Mouse (Mus musculus): ENCODE measurements at regions not wholly inside any gene's neighbourhood (a gene's known extent, or its start where the extent isn't known, plus 50 kb on each side); places are given as distances from the start of the nearest gene placed in this dataset.

DNA sequence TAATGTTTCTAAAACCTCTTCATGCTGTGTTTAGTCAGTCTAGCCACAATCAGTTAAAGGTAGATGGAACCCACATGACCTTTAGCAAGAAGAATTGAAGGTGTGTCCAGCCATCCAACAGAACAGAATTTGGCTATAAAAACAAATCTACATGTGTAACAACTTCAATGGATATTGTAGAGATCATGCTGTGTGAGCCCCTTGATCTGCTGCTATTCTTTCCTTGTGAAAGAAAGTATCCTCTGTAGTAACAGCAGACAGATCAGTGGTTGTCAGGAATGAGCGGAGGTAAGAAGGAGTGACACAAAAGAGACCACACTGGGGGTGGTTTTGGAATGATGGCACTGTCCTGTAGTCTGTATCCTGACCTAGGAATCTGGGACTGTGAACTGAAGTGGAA is 156.3 kb downstream of the Gm12728 start:
- ATAC-seq (ENCODE audit: borderline replicate concordance, extremely low read depth, low FRiP score, low TSS enrichment) = no peak
- Histone ChIP-seq H3K4me2 (no peak overlapping the region), H3K4me1 (peaks cover 12% of the 10 kb centered on the region; the same call in 1 of the 2 replicates), H3K27me3 (no peaks in the 10 kb centered on the region), H3K4me3 (no peak overlapping the region), H3K36me3 (no peaks in the 10 kb centered on the region), H3K27ac (no peak overlapping the region), H3K9ac (no peak overlapping the region), H3K9me3 (no peaks in the 10 kb centered on the region)
- WGBS = 94% methylated on average over 1 of the region's 1 CpGs

DNA sequence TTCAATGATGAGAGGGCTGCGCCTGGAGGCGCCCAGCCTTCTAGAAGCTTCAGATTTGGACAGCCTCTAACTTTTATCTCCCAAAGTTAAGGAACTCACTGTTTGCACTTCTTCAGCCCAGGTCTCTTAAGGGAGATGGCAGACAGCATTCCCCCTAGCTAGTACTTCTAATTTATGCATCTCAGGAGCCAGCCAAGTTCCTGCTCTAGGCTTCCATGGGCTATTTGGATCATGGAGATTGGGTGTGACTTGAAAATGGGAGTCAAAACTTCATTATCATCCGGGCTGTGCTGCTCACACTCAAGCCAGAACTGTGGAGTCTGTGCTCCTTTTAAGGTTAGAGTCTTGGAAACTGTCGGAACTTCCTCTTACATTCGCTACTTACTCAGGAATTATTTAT is 158.7 kb downstream of the Gm12728 start:
- H3K27me3 ChIP-seq = no peaks in the 10 kb centered on the region
- no peaks in the 10 kb centered on the region for H3K9me3 ChIP-seq
- H3K4me1 ChIP-seq = peaks cover 12% of the 10 kb centered on the region; the same call in 1 of the 2 replicates
- H3K27ac ChIP-seq = no peak overlapping the region
- no peak overlapping the region for H3K4me3 ChIP-seq
- H3K36me3 ChIP-seq = no peaks in the 10 kb centered on the region
- WGBS = 68% methylated on average over 5 of the region's 5 CpGs
- ATAC-seq (ENCODE audit: borderline replicate concordance, extremely low read depth, low FRiP score, low TSS enrichment) = no peak
- H3K4me2 ChIP-seq = no peak overlapping the region
- H3K9ac ChIP-seq = no peak overlapping the region

DNA sequence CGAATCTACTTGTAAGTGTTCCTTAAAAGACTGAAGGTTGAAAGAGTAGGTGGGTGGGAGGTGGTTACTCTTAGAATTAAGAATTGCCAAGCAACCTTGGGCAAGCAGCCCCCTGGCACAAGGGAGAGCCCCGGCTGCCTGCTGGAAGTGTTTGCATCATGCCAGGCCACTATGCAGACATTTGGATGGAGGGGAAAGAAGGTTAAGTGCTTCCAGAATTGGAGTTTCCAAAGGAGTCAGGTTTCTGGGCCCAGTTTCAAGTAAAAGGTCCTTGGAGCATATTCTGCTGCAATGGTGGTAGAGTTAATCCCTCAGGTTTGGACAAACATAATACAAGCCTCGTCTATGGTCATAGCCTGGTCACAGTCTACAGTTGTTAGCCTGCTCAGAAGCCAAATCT is 162.7 kb downstream of the Gm12728 start:
- no peak overlapping the region for H3K27ac ChIP-seq
- ATAC-seq (ENCODE audit: borderline replicate concordance, extremely low read depth, low FRiP score, low TSS enrichment) = no peak
- no peak overlapping the region for H3K4me3 ChIP-seq
- no peaks in the 10 kb centered on the region for H3K9me3 ChIP-seq
- H3K9ac ChIP-seq = no peak overlapping the region
- no peaks in the 10 kb centered on the region for H3K27me3 ChIP-seq
- H3K36me3 ChIP-seq = no peaks in the 10 kb centered on the region
- H3K4me2 ChIP-seq = no peak overlapping the region
- H3K4me1 ChIP-seq = no peaks in the 10 kb centered on the region
- 69% methylated on average over 3 of the region's 3 CpGs for WGBS

DNA sequence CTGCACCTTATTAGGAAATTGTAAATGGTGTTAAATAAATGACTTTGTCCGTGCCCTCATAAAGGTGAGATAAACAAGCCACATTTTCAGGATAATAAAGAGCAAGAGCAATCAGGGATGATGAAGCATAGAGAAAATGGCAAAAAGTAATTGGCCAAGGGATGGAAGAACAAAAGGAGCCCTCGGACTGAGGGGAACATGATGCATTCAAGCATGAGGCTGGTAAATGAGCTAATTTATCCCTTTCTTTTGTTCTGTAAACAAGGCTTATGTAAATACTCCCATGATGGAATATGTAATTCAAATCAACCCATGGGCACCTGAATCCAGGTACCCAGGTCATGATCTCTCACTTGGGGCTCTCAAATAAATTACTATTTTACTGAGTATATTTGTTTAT is 166.8 kb downstream of the Gm12728 start:
- H3K9ac ChIP-seq = no peak overlapping the region
- no peaks in the 10 kb centered on the region for H3K4me1 ChIP-seq
- H3K27ac ChIP-seq = no peak overlapping the region
- WGBS = 69% methylated on average over 2 of the region's 2 CpGs
- H3K4me2 ChIP-seq = no peak overlapping the region
- no peaks in the 10 kb centered on the region for H3K27me3 ChIP-seq
- ATAC-seq (ENCODE audit: borderline replicate concordance, extremely low read depth, low FRiP score, low TSS enrichment) = no peak
- no peaks in the 10 kb centered on the region for H3K9me3 ChIP-seq
- no peaks in the 10 kb centered on the region for H3K36me3 ChIP-seq
- H3K4me3 ChIP-seq = no peak overlapping the region

DNA sequence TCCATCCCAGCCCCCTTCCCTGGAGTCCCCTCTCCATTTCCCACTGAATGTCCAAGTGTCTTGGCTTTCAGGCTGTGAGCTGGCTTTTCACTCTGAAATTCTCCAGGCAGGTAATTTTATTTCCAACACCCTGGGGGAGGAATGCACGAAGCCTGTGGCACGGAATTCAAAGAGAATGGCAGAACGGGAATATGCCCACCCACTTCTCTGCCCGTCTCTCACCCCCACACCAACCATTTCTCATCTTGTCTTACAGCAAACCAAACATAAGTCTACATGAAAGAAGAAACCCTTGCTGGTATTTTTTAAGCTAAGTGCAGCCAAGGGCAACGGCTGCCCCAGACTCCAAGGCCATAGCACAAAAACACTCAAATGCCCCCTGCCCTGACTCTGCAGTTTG is 168.7 kb downstream of the Gm12728 start:
- H3K4me1 ChIP-seq = no peaks in the 10 kb centered on the region
- no peaks in the 10 kb centered on the region for H3K9me3 ChIP-seq
- no peak overlapping the region for H3K9ac ChIP-seq
- H3K4me3 ChIP-seq = no peak overlapping the region
- no peak for ATAC-seq (ENCODE audit: borderline replicate concordance, extremely low read depth, low FRiP score, low TSS enrichment)
- H3K36me3 ChIP-seq = no peaks in the 10 kb centered on the region
- no peak overlapping the region for H3K27ac ChIP-seq
- H3K4me2 ChIP-seq = no peak overlapping the region
- WGBS = 54% methylated on average over 5 of the region's 5 CpGs
- H3K27me3 ChIP-seq = no peaks in the 10 kb centered on the region

DNA sequence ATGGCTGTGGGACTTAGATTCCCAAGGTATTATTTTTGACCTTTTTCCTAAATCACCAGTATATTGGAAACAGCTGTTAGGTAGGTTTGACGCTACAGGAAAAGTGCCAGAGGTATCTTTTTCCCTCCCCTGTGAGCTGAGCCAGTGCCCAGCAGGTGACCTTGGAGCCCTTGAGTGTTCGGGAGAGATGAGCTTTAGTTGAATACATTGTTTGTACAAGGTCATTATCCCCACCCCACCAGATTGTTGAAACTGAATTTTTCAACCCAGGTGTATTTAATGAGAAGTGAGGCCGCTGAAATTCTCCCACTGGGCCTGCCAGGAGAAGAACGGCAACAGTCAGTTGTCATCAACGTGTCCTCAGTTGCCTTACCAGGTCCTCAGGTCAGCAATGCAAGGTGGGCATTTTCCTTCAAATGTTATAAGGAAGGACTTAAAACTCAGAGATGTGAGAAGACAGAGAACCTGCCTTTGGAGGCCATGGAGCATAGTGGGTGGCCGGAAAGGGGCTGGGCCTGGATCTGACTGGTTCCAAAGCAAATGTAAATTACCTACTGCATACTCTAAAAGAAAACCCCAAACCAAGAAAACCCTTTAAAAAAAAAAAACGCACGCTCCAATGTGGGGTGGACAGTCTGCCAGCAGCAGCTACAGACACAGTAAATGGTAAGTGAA is 172.2 kb downstream of the Gm12728 start:
- ATAC-seq (ENCODE audit: borderline replicate concordance, extremely low read depth, low FRiP score, low TSS enrichment) = no peak
- Histone ChIP-seq H3K36me3 (no peaks in the 10 kb centered on the region), H3K27ac (no peak overlapping the region), H3K4me1 (no peaks in the 10 kb centered on the region), H3K4me3 (no peak overlapping the region), H3K9me3 (no peaks in the 10 kb centered on the region), H3K9ac (no peak overlapping the region), H3K27me3 (no peaks in the 10 kb centered on the region), H3K4me2 (no peak overlapping the region)
- WGBS = 55% methylated on average over 8 of the region's 8 CpGs

DNA sequence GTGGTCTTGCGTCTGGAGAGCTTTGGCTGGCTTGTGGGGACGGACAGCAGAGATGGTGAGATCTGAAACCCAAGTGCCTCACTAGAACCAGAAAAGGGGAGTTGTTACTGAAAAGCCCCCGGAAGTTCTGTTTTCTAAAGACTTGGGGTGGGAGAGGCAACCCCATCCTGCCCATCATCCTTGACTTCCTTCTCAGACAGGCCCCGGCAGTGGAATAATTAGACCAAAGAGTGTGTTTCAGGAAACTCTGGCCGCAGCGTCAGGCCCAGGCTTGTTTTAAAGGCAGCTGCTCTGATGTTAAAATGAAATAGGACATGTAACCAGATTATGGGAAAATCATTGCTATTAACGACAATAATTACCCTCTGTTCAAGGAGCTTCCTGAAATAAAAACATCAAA is 172.9 kb downstream of the Gm12728 start:
- Histone ChIP-seq H3K27ac (no peak overlapping the region), H3K9me3 (no peaks in the 10 kb centered on the region), H3K36me3 (no peaks in the 10 kb centered on the region), H3K9ac (no peak overlapping the region), H3K4me2 (no peak overlapping the region), H3K27me3 (no peaks in the 10 kb centered on the region), H3K4me3 (no peak overlapping the region), H3K4me1 (no peaks in the 10 kb centered on the region)
- ATAC-seq (ENCODE audit: borderline replicate concordance, extremely low read depth, low FRiP score, low TSS enrichment) = no peak
- WGBS = 63% methylated on average over 7 of the region's 7 CpGs

DNA sequence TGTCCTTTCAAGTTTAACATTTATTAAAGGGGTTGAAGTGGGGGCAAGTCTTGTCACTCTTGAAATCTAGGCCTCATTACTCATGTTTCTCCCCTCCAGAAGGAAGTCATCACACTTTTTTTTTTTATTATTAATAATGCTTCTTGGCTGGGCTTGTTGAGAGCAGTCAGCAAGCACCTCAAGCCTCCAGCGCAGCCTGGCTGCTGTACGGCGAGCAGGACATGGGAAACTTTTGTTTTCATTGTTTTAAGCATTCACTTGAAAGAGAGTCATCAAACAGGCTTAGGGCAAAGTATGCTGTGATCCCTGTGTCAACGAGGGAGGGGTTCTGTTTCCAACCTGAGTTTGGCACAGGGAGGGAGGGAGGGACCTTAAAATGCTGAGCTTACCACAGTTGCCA is 178.7 kb downstream of the Gm12728 start:
- Histone ChIP-seq H3K27ac (no peak overlapping the region), H3K9me3 (no peaks in the 10 kb centered on the region), H3K4me1 (peaks cover 18% of the 10 kb centered on the region), H3K4me3 (no peak overlapping the region), H3K4me2 (no peak overlapping the region), H3K9ac (no peak overlapping the region), H3K27me3 (no peaks in the 10 kb centered on the region), H3K36me3 (no peaks in the 10 kb centered on the region)
- no peak for ATAC-seq (ENCODE audit: borderline replicate concordance, extremely low read depth, low FRiP score, low TSS enrichment)
- 11% methylated on average over 4 of the region's 4 CpGs for WGBS

DNA sequence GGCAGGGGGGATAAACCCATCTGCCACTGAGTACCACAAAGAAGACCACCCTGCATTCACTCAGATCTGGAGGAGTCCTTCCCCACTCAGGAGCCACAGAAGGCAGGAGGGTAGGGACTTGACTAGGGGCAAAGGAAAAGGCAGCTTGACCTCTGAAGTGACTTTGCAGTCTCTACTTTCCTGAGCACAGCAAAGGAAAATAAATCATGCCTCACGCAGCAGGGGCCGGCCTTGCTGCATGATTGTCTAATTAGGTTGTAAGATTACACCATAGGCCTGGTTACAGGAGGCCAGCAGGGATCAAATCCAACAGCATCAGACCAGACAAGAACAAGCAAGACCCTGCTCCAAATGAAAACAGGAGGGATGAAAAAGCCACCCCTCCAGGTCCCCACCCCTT is 180.0 kb downstream of the Gm12728 start:
- Histone ChIP-seq H3K9me3 (no peaks in the 10 kb centered on the region), H3K4me3 (no peak overlapping the region), H3K4me1 (peaks cover 18% of the 10 kb centered on the region), H3K4me2 (no peak overlapping the region), H3K27ac (peak overlapping the region; percentile 57), H3K36me3 (no peaks in the 10 kb centered on the region), H3K27me3 (no peaks in the 10 kb centered on the region), H3K9ac (no peak overlapping the region)
- ATAC-seq (ENCODE audit: borderline replicate concordance, extremely low read depth, low FRiP score, low TSS enrichment) = peak; percentile 55; the same call in 1 of the 2 replicates
- 41% methylated on average over 2 of the region's 2 CpGs for WGBS

DNA sequence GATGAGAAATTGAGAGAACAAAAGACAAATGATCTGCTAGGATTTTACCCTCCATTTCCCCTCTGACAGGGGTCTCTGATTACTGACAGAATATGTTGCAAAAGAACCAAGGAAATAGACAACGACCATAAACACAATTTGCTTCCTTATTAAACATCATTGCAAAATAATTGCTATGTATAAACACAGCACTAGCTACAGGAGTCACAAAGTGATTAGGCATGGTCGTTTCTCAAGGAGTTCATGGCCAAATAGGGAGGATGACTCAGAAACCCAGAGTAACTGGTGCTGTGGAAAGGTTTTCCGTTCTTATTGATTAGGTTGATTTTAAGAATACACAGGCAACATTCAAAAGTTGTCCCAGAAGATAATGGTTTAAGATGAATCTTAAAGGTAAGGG is 180.4 kb downstream of the Gm12728 start:
- H3K4me3 ChIP-seq = no peak overlapping the region
- 0 out of 2 replicates have a peak, but pooled peaks have one; percentile 14 for ATAC-seq (ENCODE audit: borderline replicate concordance, extremely low read depth, low FRiP score, low TSS enrichment)
- no peaks in the 10 kb centered on the region for H3K9me3 ChIP-seq
- H3K4me1 ChIP-seq = peaks cover 18% of the 10 kb centered on the region
- H3K9ac ChIP-seq = no peak overlapping the region
- H3K27ac ChIP-seq = no peak overlapping the region
- no peaks in the 10 kb centered on the region for H3K27me3 ChIP-seq
- no peaks in the 10 kb centered on the region for H3K36me3 ChIP-seq
- 47% methylated on average over 3 of the region's 3 CpGs for WGBS
- H3K4me2 ChIP-seq = no peak overlapping the region

DNA sequence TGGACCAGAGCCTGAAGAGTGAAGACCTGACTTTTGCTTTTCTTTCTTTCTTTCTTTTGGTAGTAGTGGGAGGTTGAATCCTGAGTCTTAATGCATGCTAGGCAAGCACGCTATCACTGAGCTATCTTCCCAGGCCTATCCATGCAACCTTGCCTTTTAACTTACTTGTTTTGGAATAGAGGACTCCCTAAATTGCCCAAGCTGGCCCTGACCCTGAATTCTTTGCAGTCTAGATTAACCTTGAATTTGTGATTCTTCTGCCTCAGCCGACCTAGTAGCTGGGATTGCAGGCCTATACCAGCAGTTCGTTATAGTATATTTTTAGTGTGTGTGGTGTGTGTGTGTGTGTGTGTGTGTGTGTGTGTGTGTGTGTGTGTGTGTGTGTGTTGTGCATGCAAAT is 183.1 kb downstream of the Gm12728 start:
- H3K4me2 ChIP-seq = no peak overlapping the region
- H3K4me1 ChIP-seq = peaks cover 18% of the 10 kb centered on the region
- WGBS = 84% methylated on average over 3 of the region's 3 CpGs
- H3K9me3 ChIP-seq = no peaks in the 10 kb centered on the region
- H3K36me3 ChIP-seq = no peaks in the 10 kb centered on the region
- no peak overlapping the region for H3K27ac ChIP-seq
- H3K9ac ChIP-seq = no peak overlapping the region
- no peaks in the 10 kb centered on the region for H3K27me3 ChIP-seq
- ATAC-seq (ENCODE audit: borderline replicate concordance, extremely low read depth, low FRiP score, low TSS enrichment) = no peak
- no peak overlapping the region for H3K4me3 ChIP-seq

DNA sequence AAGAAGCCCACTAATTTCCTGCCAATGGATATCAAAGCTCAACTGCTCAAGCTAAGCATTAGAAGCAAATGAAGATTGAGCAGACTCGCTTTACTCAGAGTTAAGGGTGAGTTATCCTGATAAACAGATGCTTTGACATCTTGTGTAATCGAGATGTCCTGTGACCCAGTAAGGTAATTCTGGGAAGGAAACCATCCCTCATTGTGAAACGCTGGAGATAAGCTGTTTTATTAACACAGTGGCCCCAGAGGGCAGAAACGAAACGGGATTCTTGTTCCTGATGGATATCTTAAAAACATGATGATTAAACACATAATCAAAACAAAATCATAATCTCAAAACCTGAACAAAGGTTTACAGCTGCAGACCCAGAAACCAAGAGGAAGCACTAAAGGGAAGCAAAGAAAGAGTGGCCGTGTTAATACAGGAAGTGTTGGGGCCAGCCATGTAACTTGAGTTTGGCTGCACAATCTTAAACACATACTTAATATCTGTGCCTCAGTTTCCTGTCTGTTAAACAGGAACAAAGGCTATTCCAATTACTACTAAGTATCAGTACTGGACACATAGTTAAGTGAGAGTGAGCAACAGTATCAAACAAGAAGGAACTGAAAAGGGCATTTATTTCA is 184.2 kb downstream of the Gm12728 start:
- peaks cover 10% of the 10 kb centered on the region for H3K4me1 ChIP-seq
- H3K27ac ChIP-seq = no peak overlapping the region
- H3K9me3 ChIP-seq = no peaks in the 10 kb centered on the region
- no peak for ATAC-seq (ENCODE audit: borderline replicate concordance, extremely low read depth, low FRiP score, low TSS enrichment)
- H3K36me3 ChIP-seq = no peaks in the 10 kb centered on the region
- no peak overlapping the region for H3K9ac ChIP-seq
- WGBS = 37% methylated on average over 6 of the region's 6 CpGs
- H3K27me3 ChIP-seq = no peaks in the 10 kb centered on the region
- H3K4me3 ChIP-seq = no peak overlapping the region
- H3K4me2 ChIP-seq = no peak overlapping the region

All from lung, embryonic 15.5 days (tissue).